Mouse (Mus musculus): ENCODE measurements at regions not wholly inside any gene's neighbourhood (a gene's known extent, or its start where the extent isn't known, plus 50 kb on each side); places are given as distances from the start of the nearest gene placed in this dataset.

- DNase-seq = peak; percentile 7 to 34
Observed at GRCm38 (mm10) chr9:84178705-84179104, 253.8 kb downstream of the Bckdhb start.

GRCm38 (mm10) chr9:84179238-84179637 is 254.3 kb downstream of the Bckdhb start:
- DNase-seq = peak; percentile 54 to 59

- no peak for DNase-seq
Observed at GRCm38 (mm10) chr9:84183637-84184374, 258.9 kb downstream of the Bckdhb start.

- DNase-seq = no peak
Observed at GRCm38 (mm10) chr9:84187531-84187930, 262.6 kb downstream of the Bckdhb start.

GRCm38 (mm10) chr9:84193405-84193804 is 268.5 kb downstream of the Bckdhb start:
- DNase-seq = no peak

GRCm38 (mm10) chr9:84194716-84195115 is 269.8 kb downstream of the Bckdhb start:
- peak; percentile 42 to 63 for DNase-seq

GRCm38 (mm10) chr9:84195338-84195737 is 270.4 kb downstream of the Bckdhb start:
- DNase-seq = no peak

GRCm38 (mm10) chr9:84200208-84200607 is 275.3 kb downstream of the Bckdhb start:
- DNase-seq = no peak

- no peak for DNase-seq
Observed at GRCm38 (mm10) chr9:84204056-84204455, 279.1 kb downstream of the Bckdhb start.

- DNase-seq = no peak
Observed at GRCm38 (mm10) chr9:84240491-84240975, 315.6 kb downstream of the Bckdhb start.

GRCm38 (mm10) chr9:84249765-84250164 is 324.8 kb downstream of the Bckdhb start:
- no peak for DNase-seq

GRCm38 (mm10) chr9:84253022-84253991 is 328.4 kb downstream of the Bckdhb start:
- peak; percentile 30 to 56 for DNase-seq

- no peak for DNase-seq
Observed at GRCm38 (mm10) chr9:84258488-84258887, 333.5 kb downstream of the Bckdhb start.

GRCm38 (mm10) chr9:84259751-84260150 is 334.8 kb downstream of the Bckdhb start:
- DNase-seq = no peak

GRCm38 (mm10) chr9:84262151-84262550 is 337.2 kb downstream of the Bckdhb start:
- no peak for DNase-seq

- DNase-seq = no peak
Observed at GRCm38 (mm10) chr9:84266974-84267373, 342.0 kb downstream of the Bckdhb start.

- no peak for DNase-seq
Observed at GRCm38 (mm10) chr9:84274608-84275007, 349.7 kb downstream of the Bckdhb start.

- DNase-seq = no peak
Observed at GRCm38 (mm10) chr9:84278295-84278694, 353.4 kb downstream of the Bckdhb start.

- no peak for DNase-seq
Observed at GRCm38 (mm10) chr9:84278731-84279130, 353.8 kb downstream of the Bckdhb start.

- DNase-seq = no peak
Observed at GRCm38 (mm10) chr9:84280898-84281297, 356.0 kb downstream of the Bckdhb start.

GRCm38 (mm10) chr9:84281610-84282009 is 356.7 kb downstream of the Bckdhb start:
- no peak for DNase-seq

- no peak for DNase-seq
Observed at GRCm38 (mm10) chr9:84283296-84283695, 358.4 kb downstream of the Bckdhb start.

GRCm38 (mm10) chr9:84285604-84286003 is 360.7 kb downstream of the Bckdhb start:
- DNase-seq = no peak

GRCm38 (mm10) chr9:84295891-84296290 is 370.9 kb downstream of the Bckdhb start:
- DNase-seq = no peak

Data from cerebellum, postnatal 25 days (tissue).